Mouse (Mus musculus) CD4-positive helper T cell, adult 2 months (primary cell): Measurements from ENCODE around the gene Ccz1.

Experiments
- DNase-seq: peaks from one replicate; pipeline ENCODE4 v3.0.0-alpha.2; 2012; ENCODE audit warnings: low read depth, missing footprints, low spot score

The Ccz1 gene

DNA sequence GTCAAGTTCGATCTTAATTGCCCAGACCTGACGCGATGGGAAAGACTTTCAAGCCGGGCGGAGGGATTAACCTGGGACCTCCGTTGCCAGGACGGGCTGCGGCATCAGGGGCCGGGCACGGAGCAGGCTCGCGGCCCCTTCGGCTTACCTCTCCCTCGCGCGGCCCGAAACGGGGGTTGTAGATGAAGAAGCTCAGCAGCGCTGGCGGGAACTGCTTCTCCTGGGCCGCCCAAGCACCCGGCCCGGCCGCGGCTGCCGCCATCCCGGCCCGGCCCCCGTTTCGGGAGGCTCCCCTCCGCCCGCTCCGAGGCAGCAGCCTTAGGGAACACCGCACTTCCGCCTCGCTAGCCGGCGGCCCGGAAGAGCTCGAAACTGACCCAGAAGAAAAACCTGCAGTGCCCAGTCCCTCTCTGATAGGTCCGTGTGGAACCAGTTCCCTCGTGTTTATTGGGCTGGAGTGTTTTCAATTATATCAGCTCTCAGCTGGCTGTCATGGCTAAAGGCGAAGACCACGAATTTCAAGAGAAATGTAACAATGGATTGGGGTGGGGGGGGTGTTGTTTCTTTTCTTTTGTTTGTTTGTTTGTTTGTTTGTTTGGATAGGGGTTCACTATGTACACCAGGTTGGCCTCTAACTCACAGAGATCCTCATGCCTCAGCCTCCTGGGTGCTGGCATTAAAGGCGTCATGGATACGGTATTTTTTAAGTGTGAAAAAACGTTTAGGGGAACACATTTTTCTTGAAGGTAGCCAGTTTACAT is at the start of gene Ccz1:
Gene Ccz1 (minus strand): TSS at position 327 of the 761 bp plus-strand sequence.
- peak; percentile 87 for DNase-seq

DNA sequence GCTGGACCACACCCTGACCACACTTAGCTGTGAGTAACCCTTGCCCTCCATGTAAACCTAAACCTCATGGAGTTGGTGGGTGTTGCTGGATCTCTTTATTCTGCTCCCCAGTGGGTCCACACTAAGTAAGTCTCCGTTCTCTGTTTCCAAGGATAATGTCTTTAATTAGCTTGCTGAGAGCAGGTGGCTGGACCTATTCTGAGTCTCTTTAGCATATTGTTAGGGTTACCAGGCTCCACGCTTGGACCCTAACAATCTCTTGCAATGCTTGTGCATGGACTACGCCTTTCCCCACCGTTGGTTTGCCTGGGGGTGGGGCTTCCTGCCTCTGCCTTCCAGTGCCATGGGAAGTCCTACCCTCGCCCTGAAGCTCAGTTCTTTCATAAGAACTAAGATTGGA is 49.4 kb upstream of the Ccz1 start:
- no peak for DNase-seq

DNA sequence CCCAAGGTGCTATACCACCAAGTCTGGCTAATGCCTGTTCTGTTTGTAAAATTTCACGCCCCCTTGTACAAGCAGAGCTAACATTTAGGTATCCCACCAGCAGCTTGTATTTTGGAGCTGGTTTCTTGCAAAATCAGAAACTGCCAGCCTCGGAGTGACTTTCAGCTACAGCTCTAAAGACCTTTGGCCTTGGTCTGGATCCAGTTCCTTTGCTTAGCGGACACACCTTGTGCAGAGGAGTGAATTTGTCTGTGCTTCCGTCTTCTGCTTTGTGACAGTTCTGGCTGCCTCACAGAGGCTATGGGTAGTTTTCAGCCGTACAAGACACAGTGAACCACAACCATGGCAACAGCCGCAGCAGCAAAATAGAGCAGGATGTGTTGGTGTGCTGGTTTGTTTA is 39.7 kb upstream of the Ccz1 start:
- no peak for DNase-seq

DNA sequence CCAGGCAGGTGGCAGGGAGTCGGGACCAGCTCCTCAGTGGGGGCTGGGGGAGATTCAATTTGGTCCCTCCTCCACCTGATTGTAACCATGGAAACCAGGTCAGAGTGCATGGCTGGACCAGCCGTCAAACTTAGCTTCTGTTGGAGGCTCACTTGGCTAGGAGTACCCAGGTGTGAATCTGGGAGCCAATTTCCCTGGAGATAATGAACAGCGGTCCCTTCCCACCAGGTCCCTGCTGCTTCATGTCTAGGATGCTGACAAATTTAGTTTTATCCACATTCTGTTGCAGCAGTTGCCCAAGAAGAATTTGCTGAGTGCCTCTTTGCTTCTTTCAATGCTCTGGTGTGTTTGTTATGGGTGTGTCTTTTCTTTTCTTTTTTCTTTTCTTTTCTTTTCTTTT is 38.8 kb upstream of the Ccz1 start:
- DNase-seq = no peak

DNA sequence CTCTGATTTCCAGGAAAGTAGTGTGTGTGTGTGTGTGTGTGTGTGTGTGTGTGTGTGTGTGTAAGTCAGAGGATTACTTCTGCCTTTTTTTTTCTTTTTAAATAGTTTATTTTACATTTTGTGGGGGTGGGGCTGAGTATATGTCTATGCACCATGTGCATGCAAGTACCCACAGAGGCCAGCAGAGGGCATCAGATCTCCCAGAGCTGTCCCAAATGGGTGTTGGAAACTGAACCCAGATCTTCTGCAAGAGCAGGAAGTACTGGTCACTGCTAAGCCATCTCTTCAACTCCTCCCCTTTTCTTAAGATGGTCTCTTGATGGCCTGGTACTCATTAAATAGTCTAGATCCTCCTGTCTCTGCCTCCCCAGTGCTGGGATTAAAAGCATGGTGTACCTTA is 36.6 kb upstream of the Ccz1 start:
- DNase-seq = no peak

DNA sequence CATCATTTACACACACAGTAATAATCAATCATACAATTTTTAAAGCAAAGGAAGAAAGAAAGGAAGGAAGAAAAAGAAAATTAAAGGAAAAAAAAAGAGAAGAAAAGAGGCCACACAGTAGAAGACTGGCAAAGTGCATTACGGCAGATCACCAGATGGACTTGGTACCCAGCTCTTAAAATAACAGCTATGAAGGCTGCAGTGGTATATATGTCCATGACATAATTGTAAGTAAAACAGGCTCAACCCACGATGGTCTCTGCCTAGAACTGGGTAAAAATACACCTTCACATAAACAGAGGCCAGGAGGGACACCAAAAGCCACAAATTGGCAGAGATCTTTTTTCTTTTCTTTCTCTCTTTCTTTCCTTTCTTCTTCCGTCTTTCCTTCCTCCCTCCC is 35.2 kb upstream of the Ccz1 start:
- DNase-seq = no peak

DNA sequence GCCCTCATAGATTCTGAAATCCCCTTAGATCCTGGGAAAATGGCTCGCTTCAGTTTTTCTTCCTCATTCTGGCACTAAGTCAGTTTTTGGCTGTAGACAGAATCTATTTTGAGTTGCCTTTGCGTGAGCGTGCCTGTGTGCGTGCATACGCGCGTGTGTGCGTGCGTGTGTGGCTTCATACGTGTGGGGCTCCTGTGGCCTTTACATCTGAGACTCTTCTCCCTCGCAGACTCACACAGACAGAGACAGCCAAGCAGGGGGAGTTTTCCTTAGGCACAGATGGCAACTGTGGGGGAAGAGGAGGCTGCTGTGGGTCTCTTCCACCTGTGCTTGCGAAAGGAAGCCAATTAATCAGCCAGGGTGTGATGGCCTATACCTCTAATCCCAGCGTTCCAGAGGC is 32.6 kb upstream of the Ccz1 start:
- DNase-seq = no peak

DNA sequence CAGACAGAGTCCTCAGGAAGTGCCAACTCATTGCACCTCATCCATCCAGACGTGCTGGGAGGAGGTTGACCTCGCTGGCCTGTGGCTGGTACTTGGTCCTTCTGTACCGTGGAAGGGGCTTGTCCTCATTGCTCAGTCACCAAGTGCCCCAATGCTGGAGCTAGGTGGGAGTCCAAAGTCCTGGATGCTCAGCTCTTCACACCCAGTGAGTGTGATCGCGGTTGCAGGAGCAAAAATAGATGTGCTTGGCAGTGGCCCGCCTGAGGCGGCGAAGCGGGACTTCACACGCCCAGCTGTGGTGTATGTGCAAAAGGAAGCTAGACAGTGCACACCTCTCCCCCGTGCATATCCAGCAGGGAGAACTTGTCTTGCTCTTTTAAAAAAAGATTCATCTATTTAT is 28.5 kb upstream of the Ccz1 start:
- no peak for DNase-seq

DNA sequence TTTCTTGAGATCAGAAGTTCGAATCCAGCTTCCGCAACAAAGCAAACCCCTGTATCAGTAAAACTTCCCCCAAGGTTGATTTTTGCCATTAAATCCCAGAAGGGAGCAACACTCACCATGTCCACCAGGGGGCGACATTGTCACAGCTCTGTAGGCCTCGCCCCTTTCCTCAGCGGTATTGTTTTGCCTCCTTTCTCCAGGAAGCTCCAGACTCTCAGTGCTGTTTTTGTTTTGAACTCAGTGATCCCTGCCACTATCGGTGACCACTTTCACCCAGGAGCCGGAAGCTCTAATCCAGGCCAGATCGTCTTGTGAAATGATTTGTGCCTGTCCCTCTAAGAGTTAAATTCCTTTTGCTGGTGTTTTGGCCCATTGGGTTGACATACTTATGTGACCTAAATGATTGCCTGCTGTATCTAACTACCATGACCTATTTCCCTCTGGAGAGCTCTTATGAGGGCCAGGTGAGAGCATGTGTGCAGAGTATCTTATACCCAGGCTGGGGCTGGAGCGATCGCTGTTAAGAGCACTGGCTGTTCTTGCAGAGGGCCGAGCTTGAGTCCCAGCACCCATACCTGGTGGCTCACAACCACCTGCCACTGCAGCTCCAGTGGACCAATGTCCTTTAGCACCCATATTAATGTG is 26.2 kb upstream of the Ccz1 start:
- peak; percentile 66 for DNase-seq

DNA sequence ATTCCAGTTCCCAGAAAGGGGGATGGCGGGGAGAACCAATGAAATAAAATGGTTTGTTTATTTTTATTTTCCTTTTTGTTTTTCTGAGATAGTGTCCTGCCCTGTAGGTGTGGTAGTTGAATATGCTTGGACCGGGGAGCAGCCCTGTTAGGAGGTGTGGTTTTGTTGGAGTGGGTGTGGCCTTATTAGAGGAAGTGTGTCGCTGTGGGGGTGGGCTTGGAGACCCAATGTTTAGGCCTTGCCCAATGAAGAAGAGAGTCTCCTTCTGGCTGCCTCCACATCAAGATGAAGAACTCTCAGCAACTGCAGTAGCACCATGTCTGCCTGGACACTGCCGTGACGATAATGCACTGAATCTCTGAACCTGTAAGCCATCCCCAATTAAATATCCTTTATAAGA is 25.2 kb upstream of the Ccz1 start:
- no peak for DNase-seq

DNA sequence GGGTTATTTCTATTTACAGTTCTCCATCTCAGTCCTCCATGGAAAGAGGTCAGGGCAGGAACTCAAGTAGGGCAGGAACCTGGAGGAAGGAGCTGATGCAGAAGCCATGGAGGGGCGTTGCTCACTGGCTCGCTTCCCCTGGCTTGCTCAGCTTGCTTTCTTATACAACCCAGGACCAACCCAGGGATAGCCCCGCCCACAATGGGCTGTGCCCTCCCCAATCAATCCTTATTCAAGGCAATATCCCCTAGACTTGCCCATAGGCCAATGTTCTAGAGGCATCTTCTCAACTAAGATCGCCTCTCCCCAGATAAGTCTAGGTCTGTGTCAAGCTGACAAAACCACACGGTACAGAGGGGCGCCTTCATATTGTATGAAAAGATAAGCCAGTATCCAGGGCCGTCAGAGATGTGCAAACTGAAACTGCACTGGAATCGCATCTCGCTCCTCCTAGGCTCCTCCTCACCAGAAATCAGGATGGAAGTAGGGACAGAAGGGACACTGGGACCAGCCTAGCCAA is 24.5 kb upstream of the Ccz1 start:
- no peak for DNase-seq

DNA sequence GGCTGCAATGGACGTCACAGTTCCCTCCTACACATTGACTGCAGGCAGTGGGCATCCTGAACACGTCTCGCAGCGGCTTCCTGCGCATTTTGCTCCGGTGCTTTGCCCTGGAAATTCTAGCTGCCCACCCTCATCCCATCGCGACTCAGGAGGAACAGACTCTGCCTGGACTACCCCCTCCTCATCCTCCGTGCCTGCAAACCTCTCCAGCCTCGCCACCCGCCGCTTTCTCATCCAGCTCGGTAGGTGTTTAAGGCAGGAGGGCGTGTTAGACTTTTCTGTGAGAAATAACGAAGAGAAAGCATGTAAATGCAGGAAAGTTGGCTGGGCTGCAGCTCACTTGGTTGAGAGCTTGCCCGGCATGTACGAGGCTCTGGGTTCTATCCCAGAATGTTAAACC is 22.3 kb upstream of the Ccz1 start:
- DNase-seq = no peak

DNA sequence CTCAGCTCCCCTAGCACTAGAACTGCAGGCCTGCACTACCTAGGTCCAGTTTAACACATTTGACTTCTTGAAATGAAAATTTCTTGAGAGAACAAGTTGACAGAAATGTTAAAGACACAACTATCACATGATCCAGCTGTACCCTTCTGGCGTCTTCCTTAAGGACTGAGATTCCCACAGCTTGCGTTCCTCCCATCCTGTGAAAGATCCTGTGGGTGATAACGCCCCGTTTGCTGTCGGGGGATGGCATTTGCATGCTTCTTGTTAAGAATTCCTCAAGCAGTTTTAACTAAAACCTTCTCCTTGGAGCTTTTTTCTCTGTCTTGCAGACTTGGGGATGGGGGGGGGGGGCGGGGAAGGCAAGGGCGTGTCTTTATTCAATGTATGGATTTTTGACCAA is 19.9 kb upstream of the Ccz1 start:
- DNase-seq = no peak

DNA sequence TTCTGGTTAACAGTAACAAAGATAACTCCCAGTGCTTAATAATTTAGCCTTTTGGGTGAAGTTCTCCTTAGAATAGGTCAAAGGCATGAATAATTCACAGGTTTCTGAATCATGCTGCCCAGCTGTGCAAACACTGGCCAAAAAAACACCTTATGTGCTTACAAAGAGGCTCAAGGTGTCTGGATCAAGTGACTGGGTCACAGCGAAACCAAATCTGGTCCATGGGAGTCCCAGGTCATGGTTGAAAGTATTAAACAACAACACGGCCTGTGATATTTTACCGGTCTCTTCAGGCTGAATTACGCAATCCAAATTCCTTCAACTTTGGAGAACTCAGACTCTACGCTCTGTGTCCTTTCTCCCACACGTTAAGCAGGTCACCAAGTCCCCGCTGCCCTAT is 17.8 kb upstream of the Ccz1 start:
- no peak for DNase-seq

DNA sequence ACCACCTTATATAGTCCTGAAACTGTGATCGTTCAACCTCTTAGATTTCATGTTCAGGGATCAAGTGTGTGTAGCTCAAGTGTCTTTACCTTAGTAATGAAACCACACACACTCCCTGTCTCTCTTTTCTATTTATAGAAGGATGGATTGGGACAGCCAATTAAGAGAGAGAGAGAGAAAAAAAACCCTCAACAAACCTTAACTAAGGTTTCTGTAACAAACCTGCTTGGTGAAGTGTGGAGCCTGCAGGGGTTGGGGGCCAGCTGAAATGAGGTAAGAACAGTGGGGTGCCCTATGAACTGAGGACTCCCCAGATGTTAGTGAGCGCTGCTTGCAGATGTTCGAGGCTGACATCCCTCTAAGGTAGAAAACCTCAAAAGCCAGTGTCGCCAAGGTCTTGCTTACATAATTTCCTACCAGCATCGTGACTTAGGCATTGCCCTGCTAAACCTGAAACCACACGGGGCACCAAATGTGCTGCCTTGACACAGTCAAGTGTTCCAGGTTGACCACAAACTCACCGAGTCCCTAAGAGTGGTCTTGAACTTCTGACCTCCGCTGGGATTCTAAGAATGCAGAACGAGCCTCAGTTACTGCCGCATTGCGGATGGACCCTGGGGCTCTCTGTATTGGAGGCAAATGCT is 12.1 kb upstream of the Ccz1 start, which contains the start of gene Ocm:
Gene Ocm (minus strand): TSS at position 51 of the 644 bp plus-strand sequence.
- DNase-seq = no peak

DNA sequence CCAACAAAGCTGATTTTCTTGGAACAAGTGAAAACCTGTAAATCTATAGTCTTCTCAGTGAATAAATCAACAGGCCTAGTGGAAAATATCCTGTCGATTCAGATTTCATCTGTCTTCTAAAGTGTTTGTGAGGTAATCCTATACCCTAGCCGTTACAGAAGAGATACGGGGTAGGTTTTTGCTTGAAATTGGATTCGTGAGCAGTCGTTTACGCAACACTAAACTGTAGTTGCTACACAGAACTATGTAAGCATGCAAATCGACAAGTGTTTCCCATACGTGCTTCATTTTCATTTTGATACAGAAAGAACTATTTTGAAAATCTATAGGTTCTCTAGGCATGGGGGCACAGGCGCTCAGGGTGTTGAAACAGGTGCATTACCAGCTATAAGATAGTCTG is 1.2 kb upstream of the Ccz1 start:
- DNase-seq = no peak

DNA sequence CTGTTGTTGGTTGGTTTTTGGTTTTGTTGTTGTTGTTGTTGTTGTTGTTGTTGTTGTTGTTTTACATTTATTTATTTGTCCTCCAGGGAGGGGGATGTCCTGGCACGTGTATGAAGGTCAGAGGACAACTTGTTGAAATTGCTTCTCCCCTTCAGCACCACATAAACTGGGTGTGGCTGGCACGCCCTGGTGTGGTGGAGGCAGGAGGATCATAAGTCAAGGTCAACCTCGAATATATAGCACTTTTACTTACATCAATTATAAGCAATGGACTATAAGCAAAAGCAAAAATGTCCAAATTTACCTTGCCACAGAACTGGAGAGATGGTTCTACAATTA is 604 bp upstream of the Ccz1 start:
- no peak for DNase-seq

DNA sequence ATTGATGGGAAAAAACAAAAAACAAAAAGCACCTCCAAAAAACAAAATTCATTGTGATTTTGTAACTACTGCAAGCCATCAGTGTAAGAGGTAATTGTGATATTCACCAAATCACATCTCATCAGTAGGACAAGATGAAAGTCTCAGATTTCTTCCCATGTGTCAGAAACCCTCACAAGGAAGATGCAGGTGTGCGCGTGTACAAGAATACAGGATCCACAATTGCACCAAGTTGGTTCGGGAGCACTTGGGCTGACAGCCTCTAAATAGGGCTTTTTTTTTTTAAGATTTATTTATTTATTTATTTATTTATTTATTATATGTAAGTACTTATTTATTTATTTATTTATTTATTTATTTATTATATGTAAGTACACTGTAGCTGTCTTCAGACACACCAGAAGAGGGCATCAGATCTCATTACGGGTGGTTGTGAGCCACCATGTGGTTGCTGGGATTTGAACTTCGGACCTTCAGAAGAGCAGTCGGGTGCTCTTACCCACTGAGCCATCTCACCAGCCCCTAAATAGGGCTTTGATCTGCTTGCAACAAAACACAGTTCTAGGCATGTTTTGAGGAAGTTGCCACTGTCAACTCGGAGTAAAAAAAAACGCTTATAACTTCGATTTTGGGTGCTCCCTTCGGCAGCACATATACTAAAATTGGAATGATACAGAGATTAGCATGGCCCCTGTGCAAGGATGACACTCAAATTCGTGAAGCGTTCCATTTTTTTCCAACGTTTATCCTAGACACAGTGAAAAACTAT is 1.1 kb downstream of the Ccz1 start:
- peak; percentile 10 for DNase-seq

DNA sequence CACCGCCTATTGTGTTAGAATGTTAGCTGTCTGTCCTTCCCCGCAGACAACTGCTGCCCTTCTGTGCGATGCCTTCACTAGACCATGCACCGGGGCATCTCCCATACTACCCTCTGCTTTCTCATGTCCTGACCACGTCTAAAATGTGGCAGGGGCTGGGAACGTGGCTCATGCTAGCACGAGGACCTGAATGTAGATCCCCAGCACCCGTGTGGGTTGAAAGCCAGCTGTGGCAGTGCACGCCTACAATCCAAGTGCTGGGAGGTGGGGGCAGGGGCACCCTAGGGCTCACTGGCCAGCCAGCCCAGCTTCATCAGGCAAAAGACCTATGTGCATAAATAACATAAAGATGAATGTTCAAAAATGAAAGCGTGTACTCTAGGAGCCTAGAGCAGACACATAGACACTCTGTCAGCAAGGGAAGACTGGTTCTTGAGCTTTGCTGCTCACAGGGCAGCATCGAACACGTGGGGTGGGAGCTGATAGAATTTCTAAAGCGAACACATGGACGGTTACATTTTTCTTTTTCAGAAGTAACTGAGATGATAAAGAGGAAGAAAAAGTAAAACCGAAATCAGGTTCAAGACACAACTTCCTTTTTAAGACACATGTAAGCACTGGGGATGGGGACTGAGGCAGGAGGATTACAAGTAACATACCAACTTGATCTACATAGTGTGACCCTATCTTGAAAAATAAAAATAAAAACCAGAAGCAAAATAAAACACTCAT is 12.1 kb downstream of the Ccz1 start:
- DNase-seq = no peak

DNA sequence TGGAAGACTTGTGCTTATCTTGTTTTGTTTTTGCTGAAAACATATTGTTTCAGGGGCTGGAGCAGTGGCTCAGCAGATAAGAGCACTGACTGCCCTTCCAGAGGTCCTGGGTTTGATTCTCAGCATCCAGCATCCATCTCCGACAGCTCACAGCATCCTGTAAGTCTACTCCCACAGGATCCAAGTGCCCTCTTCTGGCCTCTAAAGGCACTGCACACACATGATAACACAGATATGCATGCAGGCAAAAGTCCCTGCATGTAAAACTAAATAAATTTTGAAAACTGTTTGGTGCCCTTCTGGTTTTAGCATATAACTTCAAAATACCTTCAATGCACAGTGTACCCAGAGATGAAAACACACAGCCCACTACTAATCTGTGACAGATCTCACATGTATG is 15.3 kb downstream of the Ccz1 start:
- no peak for DNase-seq

DNA sequence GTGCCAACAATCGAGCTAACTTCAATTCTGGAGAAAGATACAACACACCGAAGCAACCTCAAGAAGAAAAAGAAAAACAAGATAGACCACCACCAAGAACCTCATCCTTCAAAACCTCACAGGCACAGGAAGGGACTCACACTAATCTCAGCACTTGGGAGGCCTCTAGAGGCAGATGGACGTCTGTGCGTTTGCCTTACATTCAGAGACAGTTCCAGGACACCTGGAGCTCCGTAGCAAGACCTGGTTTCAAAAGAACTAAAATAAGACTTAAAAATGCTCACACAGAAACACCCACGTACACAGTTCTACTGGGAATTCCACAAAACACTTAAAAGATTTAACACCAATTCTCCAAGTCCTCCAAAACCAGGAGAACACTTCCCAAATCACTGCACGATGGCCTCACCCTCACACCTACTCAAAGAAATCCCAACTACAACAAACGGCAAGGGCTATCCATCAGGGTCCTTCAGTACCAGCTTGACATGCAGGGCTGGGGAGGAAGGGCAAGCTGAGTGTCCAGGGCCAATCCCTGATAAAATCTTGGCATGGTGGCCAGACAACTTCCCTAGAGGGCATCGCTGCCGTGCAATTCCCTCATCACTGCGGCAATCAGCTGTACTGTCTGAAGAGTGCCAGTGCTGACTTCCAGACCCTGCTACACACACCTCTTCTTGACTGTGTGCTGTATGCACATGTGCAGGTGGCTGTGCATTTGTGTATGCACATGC is 19.9 kb downstream of the Ccz1 start:
- DNase-seq = no peak
